Mouse (Mus musculus) kidney, postnatal 25 days (tissue): ENCODE measurements around the gene Pin1.
"Not testable (repeated sequence)": the region's sequence is repeated elsewhere in the genome, so short reads cannot be mapped to it uniquely, and the experiment has no call there.

ENCODE experiments used
- DNase-seq, 2 experiments: peaks; one replicate each; pipeline ENCODE4 v3.0.0; 2021; ENCODE audit warnings: mixed read lengths in 2 of 2

Pin1 gene

GRCm38 (mm10) chr9:20662325-20662724 lies 10.4 kb downstream of the Pin1 start:
- DNase-seq, result peak; percentile 60 to 78

GRCm38 (mm10) chr9:20662874-20663273 lies 11.0 kb downstream of the Pin1 start:
- DNase-seq, result no peak

- no peak for DNase-seq
Observed at GRCm38 (mm10) chr9:20663956-20664355, 12.1 kb downstream of the Pin1 start.

GRCm38 (mm10) chr9:20664366-20664765 lies 12.5 kb downstream of the Pin1 start:
- DNase-seq, result peak in 1 of 2 experiments; percentile 47

- DNase-seq, result no peak
Observed at GRCm38 (mm10) chr9:20664982-20665637, 13.2 kb downstream of the Pin1 start.

- DNase-seq, result no peak
Observed at GRCm38 (mm10) chr9:20665925-20666324, 14.0 kb downstream of the Pin1 start.

GRCm38 (mm10) chr9:20666510-20667034 lies 14.7 kb downstream of the Pin1 start:
- no peak for DNase-seq

GRCm38 (mm10) chr9:20668065-20668464 lies 16.2 kb downstream of the Pin1 start:
- no peak for DNase-seq

GRCm38 (mm10) chr9:20672047-20672446 lies 20.2 kb downstream of the Pin1 start:
- DNase-seq, result no peak

- DNase-seq, result no peak
Observed at GRCm38 (mm10) chr9:20677892-20678291, 26.0 kb downstream of the Pin1 start.

GRCm38 (mm10) chr9:20680378-20680958 lies 28.6 kb downstream of the Pin1 start:
- DNase-seq, result no peak

- DNase-seq, result no peak
Observed at GRCm38 (mm10) chr9:20681546-20682388, 29.9 kb downstream of the Pin1 start.

- no peak for DNase-seq
Observed at GRCm38 (mm10) chr9:20682389-20682722, 30.5 kb downstream of the Pin1 start.

GRCm38 (mm10) chr9:20685081-20685861 lies 33.4 kb downstream of the Pin1 start:
- no peak for DNase-seq

GRCm38 (mm10) chr9:20689403-20689802 lies 37.5 kb downstream of the Pin1 start:
- no peak for DNase-seq

- DNase-seq, result no peak
Observed at GRCm38 (mm10) chr9:20689913-20690312, 38.0 kb downstream of the Pin1 start.

- not testable (repeated sequence) for DNase-seq
Observed at GRCm38 (mm10) chr9:20690449-20690848, 38.6 kb downstream of the Pin1 start.

- no peak for DNase-seq
Observed at GRCm38 (mm10) chr9:20692863-20693262, 41.0 kb downstream of the Pin1 start.

- no peak for DNase-seq
Observed at GRCm38 (mm10) chr9:20694721-20695235, 42.9 kb downstream of the Pin1 start.

GRCm38 (mm10) chr9:20696107-20696712 lies 44.3 kb downstream of the Pin1 start:
- no peak for DNase-seq

- DNase-seq, result no peak
Observed at GRCm38 (mm10) chr9:20697466-20697865, 45.6 kb downstream of the Pin1 start.

GRCm38 (mm10) chr9:20703832-20704380 lies 52.0 kb downstream of the Pin1 start:
- DNase-seq, result no peak
